Mouse (Mus musculus): ENCODE data around the gene Gale.

- no peak for TF ChIP-seq CHD2 (IDR thresholded peaks at IDR 0.05; ENCODE audit: low read depth, low read length)
- no peak for TF ChIP-seq ZC3H11A (IDR thresholded peaks at IDR 0.05; ENCODE audit: borderline replicate concordance, low read depth, low read length)
- TF ChIP-seq MAFK (IDR thresholded peaks at IDR 0.05; ENCODE audit: insufficient read depth, low read depth, low read length): no peak
Measured at GRCm38 (mm10) chr4:135965113-135965512, 1.6 kb downstream of the Gale start.

Data from ES-E14 (cell line).